Mouse (Mus musculus): Measurements from ENCODE around the gene Zfp219. TPM values are rescaled to one million over a fixed set of nuclear protein-coding genes. Genes with fewer than 3 reads are reported as not detected.

Zfp219 gene
- polyA plus RNA-seq, 1 experiment from 2014 or later = 83.6 TPM

- H3K27me3 ChIP-seq (ENCODE audit: insufficient read depth, poor library complexity, severe bottlenecking) = no peaks in the 10 kb centered on the region
- no peaks in the 10 kb centered on the region for H3K9me3 ChIP-seq
- under 1% methylated on average over 27 of the region's 28 CpGs for WGBS
- peak; percentile 86 for DNase-seq (ENCODE audit: low spot score)
- H3K4me1 ChIP-seq (replicated peaks) = peaks cover 86% of the 10 kb centered on the region
- H3K36me3 ChIP-seq = peaks cover 5% of the 10 kb centered on the region; the same call in 1 of the 2 replicates
- peak overlapping the region; percentile 80 for H3K4me3 ChIP-seq
- peak overlapping the region; percentile 100 for H3K27ac ChIP-seq
These were observed 5.7 kb downstream of the Zfp219 start for GRCm38 (mm10) chr14:52014761-52015311.

GRCm38 (mm10) chr14:52014271-52014760 lies 6.2 kb downstream of the Zfp219 start:
- WGBS = 1% methylated on average over 39 of the region's 80 CpGs
- DNase-seq (ENCODE audit: low spot score) = no peak
- no peaks in the 10 kb centered on the region for H3K9me3 ChIP-seq
- peak overlapping the region; percentile 80 for H3K4me3 ChIP-seq
- peak overlapping the region; percentile 100 for H3K27ac ChIP-seq
- no peaks in the 10 kb centered on the region; the same call in 1 of the 2 replicates for H3K27me3 ChIP-seq (ENCODE audit: insufficient read depth, poor library complexity, severe bottlenecking)
- H3K36me3 ChIP-seq = peaks cover 9% of the 10 kb centered on the region
- H3K4me1 ChIP-seq (replicated peaks) = peaks cover 86% of the 10 kb centered on the region

- 1% methylated on average over 24 of the region's 24 CpGs for WGBS
- Histone ChIP-seq H3K36me3 (peaks cover 15% of the 10 kb centered on the region), H3K27ac (peak overlapping the region; percentile 100), H3K27me3 (ENCODE audit: insufficient read depth, poor library complexity, severe bottlenecking) (no peaks in the 10 kb centered on the region; the same call in 1 of the 2 replicates), H3K9me3 (no peaks in the 10 kb centered on the region), H3K4me3 (peak overlapping the region; percentile 80), H3K4me1 (replicated peaks) (peaks cover 86% of the 10 kb centered on the region)
- DNase-seq (ENCODE audit: low spot score) = peak; percentile 71
These were observed 6.7 kb downstream of the Zfp219 start for GRCm38 (mm10) chr14:52013771-52014219.

- H3K27me3 ChIP-seq (ENCODE audit: insufficient read depth, poor library complexity, severe bottlenecking) = no peaks in the 10 kb centered on the region; the same call in 1 of the 2 replicates
- 40% methylated on average over 8 of the region's 8 CpGs for WGBS
- H3K4me3 ChIP-seq = peak overlapping the region; percentile 80
- DNase-seq (ENCODE audit: low spot score) = no peak
- H3K4me1 ChIP-seq (replicated peaks) = peaks cover 86% of the 10 kb centered on the region
- peaks cover 16% of the 10 kb centered on the region for H3K36me3 ChIP-seq
- H3K27ac ChIP-seq = peak overlapping the region; percentile 100
- H3K9me3 ChIP-seq = no peaks in the 10 kb centered on the region
These were observed 7.4 kb downstream of the Zfp219 start for GRCm38 (mm10) chr14:52013021-52013610.

GRCm38 (mm10) chr14:52012553-52012952 lies 8.0 kb downstream of the Zfp219 start:
- DNase-seq (ENCODE audit: low spot score) = no peak
- Histone ChIP-seq H3K36me3 (peaks cover 18% of the 10 kb centered on the region), H3K4me1 (replicated peaks) (peaks cover 82% of the 10 kb centered on the region)

GRCm38 (mm10) chr14:52012085-52012484 lies 8.4 kb downstream of the Zfp219 start:
- Histone ChIP-seq H3K4me1 (replicated peaks) (peaks cover 81% of the 10 kb centered on the region), H3K27me3 (ENCODE audit: insufficient read depth, poor library complexity, severe bottlenecking) (no peaks in the 10 kb centered on the region; the same call in 1 of the 2 replicates), H3K27ac (peak overlapping the region; percentile 100), H3K9me3 (no peaks in the 10 kb centered on the region), H3K36me3 (peaks cover 23% of the 10 kb centered on the region), H3K4me3 (peak overlapping the region; percentile 80)
- 74% methylated on average over 4 of the region's 4 CpGs for WGBS
- DNase-seq (ENCODE audit: low spot score) = no peak

More at GRCm38 (mm10) chr14:52012553-52012952, 8.0 kb downstream of the Zfp219 start:
- H3K27me3 ChIP-seq (ENCODE audit: insufficient read depth, poor library complexity, severe bottlenecking) = no peaks in the 10 kb centered on the region; the same call in 1 of the 2 replicates
- peak overlapping the region; percentile 100 for H3K27ac ChIP-seq
- H3K9me3 ChIP-seq = no peaks in the 10 kb centered on the region
- H3K4me3 ChIP-seq = peak overlapping the region; percentile 80
- WGBS = 62% methylated on average over 5 of the region's 5 CpGs

GRCm38 (mm10) chr14:52011683-52012082 lies 8.8 kb downstream of the Zfp219 start:
- H3K4me1 ChIP-seq (replicated peaks) = peaks cover 81% of the 10 kb centered on the region
- H3K27me3 ChIP-seq (ENCODE audit: insufficient read depth, poor library complexity, severe bottlenecking) = no peaks in the 10 kb centered on the region; the same call in 1 of the 2 replicates
- WGBS = 42% methylated on average over 1 of the region's 1 CpGs
- peak overlapping the region; percentile 100 for H3K27ac ChIP-seq
- no peaks in the 10 kb centered on the region for H3K9me3 ChIP-seq
- peak overlapping the region; percentile 80 for H3K4me3 ChIP-seq
- DNase-seq (ENCODE audit: low spot score) = no peak
- peaks cover 27% of the 10 kb centered on the region for H3K36me3 ChIP-seq

GRCm38 (mm10) chr14:52010446-52011111 lies 10.0 kb downstream of the Zfp219 start:
- Histone ChIP-seq H3K4me1 (replicated peaks) (peaks cover 80% of the 10 kb centered on the region), H3K4me3 (peak overlapping the region; percentile 80), H3K9me3 (no peaks in the 10 kb centered on the region), H3K36me3 (peaks cover 38% of the 10 kb centered on the region), H3K27me3 (ENCODE audit: insufficient read depth, poor library complexity, severe bottlenecking) (no peaks in the 10 kb centered on the region; the same call in 1 of the 2 replicates), H3K27ac (peak overlapping the region; percentile 100)
- WGBS = 1% methylated on average over 9 of the region's 9 CpGs
- DNase-seq (ENCODE audit: low spot score) = peak; percentile 89

- DNase-seq (ENCODE audit: low spot score) = no peak
- H3K36me3 ChIP-seq = peaks cover 45% of the 10 kb centered on the region
- WGBS = 38% methylated on average over 6 of the region's 6 CpGs
- peak overlapping the region; percentile 80 for H3K4me3 ChIP-seq
- no peaks in the 10 kb centered on the region for H3K9me3 ChIP-seq
- H3K27me3 ChIP-seq (ENCODE audit: insufficient read depth, poor library complexity, severe bottlenecking) = no peaks in the 10 kb centered on the region; the same call in 1 of the 2 replicates
- H3K4me1 ChIP-seq (replicated peaks) = peaks cover 81% of the 10 kb centered on the region
- H3K27ac ChIP-seq = peak overlapping the region; percentile 100
These were observed 10.7 kb downstream of the Zfp219 start for GRCm38 (mm10) chr14:52009841-52010240.

- WGBS = 32% methylated on average over 26 of the region's 26 CpGs
- no peaks in the 10 kb centered on the region; the same call in 1 of the 2 replicates for H3K27me3 ChIP-seq (ENCODE audit: insufficient read depth, poor library complexity, severe bottlenecking)
- H3K9me3 ChIP-seq = no peaks in the 10 kb centered on the region
- H3K4me1 ChIP-seq (replicated peaks) = peaks cover 85% of the 10 kb centered on the region
- peak overlapping the region; percentile 100 for H3K27ac ChIP-seq
- peaks cover 50% of the 10 kb centered on the region for H3K36me3 ChIP-seq
- no peak for DNase-seq (ENCODE audit: low spot score)
- peak overlapping the region; percentile 80 for H3K4me3 ChIP-seq
These were observed 11.2 kb downstream of the Zfp219 start for GRCm38 (mm10) chr14:52009361-52009760.

- H3K27ac ChIP-seq = peak overlapping the region; percentile 100
- peak; percentile 89 for DNase-seq (ENCODE audit: low spot score)
- 53% methylated on average over 38 of the region's 38 CpGs for WGBS
- H3K36me3 ChIP-seq = peaks cover 58% of the 10 kb centered on the region
- no peaks in the 10 kb centered on the region; the same call in 1 of the 2 replicates for H3K27me3 ChIP-seq (ENCODE audit: insufficient read depth, poor library complexity, severe bottlenecking)
- H3K4me1 ChIP-seq (replicated peaks) = peaks cover 93% of the 10 kb centered on the region
- peak overlapping the region; percentile 80 for H3K4me3 ChIP-seq
- no peaks in the 10 kb centered on the region for H3K9me3 ChIP-seq
These were observed 12.0 kb downstream of the Zfp219 start for GRCm38 (mm10) chr14:52008321-52009203.

- H3K4me1 ChIP-seq (replicated peaks) = peaks cover 81% of the 10 kb centered on the region
- no peaks in the 10 kb centered on the region for H3K9me3 ChIP-seq
- H3K27me3 ChIP-seq (ENCODE audit: insufficient read depth, poor library complexity, severe bottlenecking) = no peaks in the 10 kb centered on the region; the same call in 1 of the 2 replicates
- H3K27ac ChIP-seq = no peak overlapping the region
- DNase-seq (ENCODE audit: low spot score) = no peak
- WGBS = 94% methylated on average over 23 of the region's 23 CpGs
- peaks cover 76% of the 10 kb centered on the region for H3K36me3 ChIP-seq
- no peak overlapping the region for H3K4me3 ChIP-seq
These were observed 13.8 kb downstream of the Zfp219 start for GRCm38 (mm10) chr14:52006771-52007170.
